Mouse (Mus musculus): ENCODE measurements around the gene Gm14393.
"Not testable (repeated sequence)": the region's sequence is repeated elsewhere in the genome, so short reads cannot be mapped to it uniquely, and the experiment has no call there.

Gene Gm14393

DNA sequence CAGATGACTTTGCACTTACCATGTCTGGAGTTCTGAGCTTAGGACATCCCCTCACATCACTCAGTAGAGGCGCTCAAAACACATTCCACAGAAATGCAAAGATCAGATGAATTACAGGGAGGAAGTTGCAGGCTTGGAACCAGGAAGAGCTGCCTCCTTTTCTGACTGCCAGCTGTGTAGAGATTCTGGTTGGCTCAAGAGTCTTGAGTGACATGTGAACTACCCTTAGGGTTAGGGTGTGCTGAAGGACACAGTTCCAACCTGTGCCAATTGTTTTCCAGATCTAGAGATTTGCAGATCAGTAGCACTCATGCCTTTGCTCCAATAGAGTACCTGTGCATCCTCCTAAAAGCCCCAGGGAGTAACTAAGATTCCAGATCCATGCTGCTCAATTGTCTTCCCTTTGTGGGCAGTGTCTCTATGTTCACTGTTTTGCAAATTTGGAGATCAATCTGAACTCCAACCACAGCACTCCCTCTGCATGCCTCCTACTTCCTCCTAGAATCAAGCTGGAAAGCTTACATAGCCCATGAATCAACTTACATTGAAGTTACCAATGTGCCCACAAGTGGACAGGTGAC is at the start of gene Gm14393:
Gene Gm14393, minus strand, starts transcription at position 101 of the 581 bp plus-strand sequence.
- not testable (repeated sequence) for DNase-seq (ENCODE audit: low read depth, low spot score)

DNA sequence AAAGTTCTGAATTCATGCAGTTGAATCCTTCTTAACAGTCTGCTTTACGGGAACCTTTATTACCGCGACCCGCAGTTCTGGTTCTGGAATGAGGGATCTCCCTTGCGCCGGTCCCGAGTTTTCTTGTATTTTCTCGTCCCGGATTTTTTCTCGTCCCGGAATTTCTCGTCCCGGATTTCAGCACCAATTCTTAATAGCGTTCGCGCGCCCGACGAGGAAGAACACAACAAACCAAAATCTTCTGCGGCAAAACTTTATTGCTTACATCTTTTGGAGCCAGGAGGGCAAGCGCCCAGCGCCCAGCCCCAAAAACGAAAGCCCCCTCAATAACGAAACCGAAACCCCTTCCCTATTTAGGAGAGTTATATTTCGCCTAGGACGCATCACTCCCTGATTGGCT is 23.3 kb downstream of the Gm14393 start:
- not testable (repeated sequence) for DNase-seq (ENCODE audit: low read depth, low spot score)

Measured in brain, adult 2 months (tissue).